In genomic region chr1:82291151-82291797, GRCm38 (mm10) we compare ENCODE assay signal across 8 mouse cellular contexts. TPM values are rescaled to one million over a fixed set of nuclear protein-coding genes. Genes with fewer than 3 reads are reported as not detected.
DNase-seq lines count a peak whose midpoint lies in the region; ATAC-seq lines count a peak whose summit lies in the region.

TSS of gene Irs1 (minus strand) at chr1:82291416.

- DNase-seq in CD4-positive, CD25-positive, alpha-beta regulatory T cell, adult 2 months (ENCODE audit: low read depth, low spot score), result peak; percentile 46
- DNase-seq in forebrain, embryonic 14.5 days (ENCODE audit: low spot score), result peak; percentile 91
- DNase-seq in kidney, postnatal 14 days, result peak; percentile 92
- no peak for DNase-seq in liver, embryonic 13.5 days
- peak; percentile 91 for DNase-seq in neural tube, embryonic 11.5 days (ENCODE audit: low spot score)
- DNase-seq in testis, postnatal 10 days (ENCODE audit: low spot score), result peak; percentile 84

- peak within 1 kb of the TSS; percentile 88 for H3K4me2 ChIP-seq in forebrain, embryonic 14.5 days (ENCODE audit: low read length)
- peak within 1 kb of the TSS; percentile 79 for H3K4me2 ChIP-seq in heart, embryonic 16.5 days (ENCODE audit: low read depth, low read length)
- peak within 1 kb of the TSS; percentile 61 for H3K4me2 ChIP-seq in liver, embryonic 13.5 days
- H3K4me2 ChIP-seq in neural tube, embryonic 11.5 days (ENCODE audit: low read depth), result peak within 1 kb of the TSS; percentile 91

- under 1% methylated on average over 39 of the region's 60 CpGs for WGBS in forebrain, embryonic 14.5 days
- under 1% methylated on average over 47 of the region's 60 CpGs for WGBS in heart, embryonic 16.5 days
- WGBS in liver, embryonic 13.5 days (ENCODE audit: insufficient replicate concordance), result under 1% methylated on average over 46 of the region's 60 CpGs
- under 1% methylated on average over 52 of the region's 60 CpGs for WGBS in neural tube, embryonic 11.5 days

- H3K9me3 ChIP-seq in forebrain, embryonic 14.5 days (replicated peaks; ENCODE audit: control insufficient read depth, low read length), result no peaks in the 10 kb centered on the region
- H3K9me3 ChIP-seq in heart, embryonic 16.5 days (replicated peaks; ENCODE audit: control insufficient read depth, low read length), result no peaks in the 10 kb centered on the region
- no peaks in the 10 kb centered on the region for H3K9me3 ChIP-seq in liver, embryonic 13.5 days (replicated peaks)
- no peaks in the 10 kb centered on the region for H3K9me3 ChIP-seq in neural tube, embryonic 11.5 days (ENCODE audit: control insufficient read depth, low read length)

- peak within 1 kb of the TSS; percentile 78 for H3K9ac ChIP-seq in forebrain, embryonic 14.5 days (ENCODE audit: low read length)
- peak within 1 kb of the TSS; percentile 90 for H3K9ac ChIP-seq in heart, embryonic 16.5 days (ENCODE audit: low read length)
- H3K9ac ChIP-seq in liver, embryonic 13.5 days, result peak within 1 kb of the TSS; percentile 53
- peak within 1 kb of the TSS; percentile 78 for H3K9ac ChIP-seq in neural tube, embryonic 11.5 days (ENCODE audit: low read length)

- ATAC-seq in cerebellum, adult (ENCODE audit: insufficient number of reproducible peaks, low FRiP score, low TSS enrichment), result peak; percentile 53
- ATAC-seq in forebrain, embryonic 14.5 days, result peak; percentile 84
- peak; percentile 90 for ATAC-seq in heart, embryonic 16.5 days (replicated peaks; ENCODE audit: extremely low read depth, insufficient read depth, low FRiP score)
- peak; percentile 80 for ATAC-seq in liver, embryonic 13.5 days (ENCODE audit: low read depth)
- peak; percentile 86 for ATAC-seq in neural tube, embryonic 11.5 days (ENCODE audit: insufficient read depth, low FRiP score, low TSS enrichment)

- no peaks in the 10 kb centered on the region for H3K27me3 ChIP-seq in forebrain, embryonic 14.5 days (replicated peaks; ENCODE audit: control insufficient read depth, insufficient read depth, low read length)
- H3K27me3 ChIP-seq in heart, embryonic 16.5 days (ENCODE audit: control insufficient read depth, insufficient read depth, low read length), result no peaks in the 10 kb centered on the region
- peaks cover 91% of the 10 kb centered on the region for H3K27me3 ChIP-seq in liver, embryonic 13.5 days
- H3K27me3 ChIP-seq in neural tube, embryonic 11.5 days (ENCODE audit: control insufficient read depth, insufficient read depth, low read length), result no peaks in the 10 kb centered on the region

- H3K36me3 ChIP-seq in forebrain, embryonic 14.5 days (ENCODE audit: control insufficient read depth, insufficient read depth, low read length), result peaks cover 7% of the 10 kb centered on the region; the same call in 1 of the 2 replicates
- H3K36me3 ChIP-seq in heart, embryonic 16.5 days (ENCODE audit: control insufficient read depth, insufficient read depth), result no peaks in the 10 kb centered on the region
- peaks cover 16% of the 10 kb centered on the region for H3K36me3 ChIP-seq in liver, embryonic 13.5 days
- peaks cover 8% of the 10 kb centered on the region for H3K36me3 ChIP-seq in neural tube, embryonic 11.5 days (ENCODE audit: control insufficient read depth, insufficient read depth, low read length)

- peaks cover 22% of the 10 kb centered on the region for H3K4me1 ChIP-seq in forebrain, embryonic 14.5 days (ENCODE audit: control insufficient read depth, insufficient read depth, low read length)
- H3K4me1 ChIP-seq in heart, embryonic 16.5 days (ENCODE audit: control insufficient read depth, insufficient read depth, low read length), result peaks cover 23% of the 10 kb centered on the region
- peaks cover 20% of the 10 kb centered on the region for H3K4me1 ChIP-seq in liver, embryonic 13.5 days (replicated peaks)
- peaks cover 23% of the 10 kb centered on the region for H3K4me1 ChIP-seq in neural tube, embryonic 11.5 days (ENCODE audit: control insufficient read depth, insufficient read depth, low read length)

- H3K4me3 ChIP-seq in forebrain, embryonic 14.5 days (ENCODE audit: low read depth, low read length), result peak within 1 kb of the TSS; percentile 74
- H3K4me3 ChIP-seq in heart, embryonic 16.5 days (ENCODE audit: low read length), result peak within 1 kb of the TSS; percentile 66
- H3K4me3 ChIP-seq in liver, embryonic 13.5 days (replicated peaks), result peak within 1 kb of the TSS; percentile 57
- H3K4me3 ChIP-seq in neural tube, embryonic 11.5 days (ENCODE audit: low read depth, low read length), result peak within 1 kb of the TSS; percentile 59

- peak within 1 kb of the TSS; percentile 98 for H3K27ac ChIP-seq in forebrain, embryonic 14.5 days (ENCODE audit: low read depth, low read length)
- H3K27ac ChIP-seq in heart, embryonic 16.5 days (ENCODE audit: low read length), result peak within 1 kb of the TSS; percentile 93
- H3K27ac ChIP-seq in liver, embryonic 13.5 days, result peak within 1 kb of the TSS; percentile 47
- H3K27ac ChIP-seq in neural tube, embryonic 11.5 days (ENCODE audit: low read depth, low read length), result peak within 1 kb of the TSS; percentile 96

RNA-seq across cellular contexts. Expression of gene Irs1, which starts in this region (rescaled TPM):
- polyA plus RNA-seq in forebrain, embryonic 14.5 days (2014; fragmentation: Nextera tagmentation; extraction: Ambion mirVana), result 6.3 and 7.7 TPM in 2 replicates
- 8.2 and 9.4 TPM in 2 replicates for polyA plus RNA-seq in heart, embryonic 16.5 days (2015; fragmentation: Nextera tagmentation; extraction: Ambion mirVana)
- 0.75 and 0.96 TPM in 2 replicates for polyA plus RNA-seq in liver, embryonic 13.5 days (2015; fragmentation: Nextera tagmentation; extraction: Ambion mirVana)
- polyA plus RNA-seq in neural tube, embryonic 11.5 days (2014; fragmentation: Nextera tagmentation; extraction: Ambion mirVana), result 11.5 TPM in 2 replicates

Comparison
In these comparisons a context has a peak if more than half of its experiments do, and no peak if none do; other contexts are left out.
1. Peak in ATAC-seq, H3K4me3 ChIP-seq, H3K27ac ChIP-seq, H3K9ac ChIP-seq and H3K4me2 ChIP-seq in liver, embryonic 13.5 days; RNA of the gene not detected or under 1 TPM.
2. H3K27ac ChIP-seq: peak in every context shown above with its lines; median percentile 98 in forebrain, embryonic 14.5 days; 96 in neural tube, embryonic 11.5 days; 93 in heart, embryonic 16.5 days; 47 in liver, embryonic 13.5 days.